Mouse (Mus musculus): ENCODE results near the gene Zdhhc23.

DNA sequence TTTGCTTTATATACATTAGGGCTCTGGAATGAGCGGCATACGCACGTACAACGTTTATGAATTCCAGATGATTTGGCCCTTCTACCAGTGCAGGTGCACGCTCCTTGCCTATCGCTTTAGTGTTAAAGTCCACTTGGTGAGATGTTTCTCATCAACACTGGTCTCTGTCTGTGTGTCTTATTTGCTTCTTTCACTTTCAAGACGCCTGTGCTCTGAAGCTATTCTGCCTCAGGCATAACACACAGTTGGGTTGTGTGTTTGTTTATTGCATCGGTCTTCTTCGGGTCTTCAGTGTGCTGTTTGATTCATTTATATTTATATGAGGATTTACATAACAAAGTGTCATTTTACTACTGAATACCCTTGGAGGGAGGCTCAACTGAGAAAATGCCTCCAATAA is 47.2 kb upstream of the Zdhhc23 start:
- TF ChIP-seq MEF2A (IDR thresholded peaks at IDR 0.05; ENCODE audit: extremely low read depth, insufficient replicate concordance, low read depth, low read length, poor library complexity, severe bottlenecking) = no peak
- no peak for TF ChIP-seq EP300 (IDR thresholded peaks at IDR 0.05; ENCODE audit: low read depth in 1 of 2, low read length in 2 of 2)
- TF ChIP-seq E2F4 (IDR thresholded peaks at IDR 0.05; ENCODE audit: borderline replicate concordance, low read depth, low read length) = no peak
